Mouse (Mus musculus): ENCODE measurements at regions not wholly inside any gene's neighbourhood (a gene's known extent, or its start where the extent isn't known, plus 50 kb on each side); places are given as distances from the start of the nearest gene placed in this dataset.

DNA sequence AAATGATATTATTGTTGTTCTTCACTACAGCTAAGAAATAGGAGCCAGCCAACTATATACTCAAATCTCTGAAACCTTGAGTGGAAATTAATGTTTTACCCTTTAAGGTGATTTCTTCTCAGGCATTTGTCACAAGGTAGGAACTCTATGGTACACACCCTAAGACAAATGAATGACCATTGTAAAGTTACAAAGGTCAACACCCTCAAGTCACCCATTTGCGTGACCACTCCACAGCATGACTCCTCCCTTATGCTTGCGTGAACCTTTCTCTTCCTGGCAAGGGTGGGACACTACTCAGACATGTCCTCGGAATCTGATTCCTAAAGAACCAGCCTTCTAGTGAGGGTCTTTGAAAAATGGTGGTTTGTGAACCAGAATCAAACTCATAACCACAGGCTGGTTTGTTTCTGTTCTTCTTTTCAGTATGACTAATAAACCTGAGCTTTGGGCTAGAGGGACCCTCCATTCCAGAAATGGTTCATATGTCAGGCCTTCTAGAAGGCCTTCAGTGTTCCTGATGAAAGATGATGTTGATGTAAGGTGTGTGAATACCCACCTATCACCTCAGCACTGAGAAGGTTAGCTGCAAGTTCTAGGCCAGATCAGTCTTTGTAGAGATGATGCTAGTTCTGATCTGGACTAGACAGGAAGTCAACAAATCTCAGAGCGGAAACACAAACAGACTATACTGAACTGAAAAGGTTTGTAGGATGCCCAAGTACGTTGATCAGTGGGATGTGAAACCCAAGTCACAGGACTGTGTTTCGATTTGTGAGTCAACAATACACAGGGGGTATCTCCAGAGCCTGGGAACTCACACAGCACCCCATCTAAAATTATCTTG is 177.7 kb downstream of the Lmo4 start:
- no peak overlapping the region for H3K27ac ChIP-seq (ENCODE audit: low read depth)
- no peaks in the 10 kb centered on the region for H3K4me1 ChIP-seq (ENCODE audit: insufficient read depth)
- no peaks in the 10 kb centered on the region for H3K27me3 ChIP-seq (ENCODE audit: insufficient read depth, low read length)
- H3K9ac ChIP-seq (replicated peaks), result no peak overlapping the region
- H3K4me2 ChIP-seq (ENCODE audit: low read depth, low read length), result no peak overlapping the region
- DNase-seq, result no peak
- no peak overlapping the region for H3K4me3 ChIP-seq (ENCODE audit: low read depth, low read length)
- TF ChIP-seq EP300 (IDR thresholded peaks at IDR 0.05; ENCODE audit: low read depth) (no peak), CTCF (IDR thresholded peaks at IDR 0.05; ENCODE audit: low read depth) (no peak)
- no peaks in the 10 kb centered on the region for H3K36me3 ChIP-seq (replicated peaks; ENCODE audit: insufficient read depth, low read length)
- ATAC-seq, result no peak
- H3K9me3 ChIP-seq (ENCODE audit: low read length), result no peaks in the 10 kb centered on the region
- WGBS (ENCODE audit: insufficient replicate concordance), result 75% methylated on average over 6 of the region's 6 CpGs

DNA sequence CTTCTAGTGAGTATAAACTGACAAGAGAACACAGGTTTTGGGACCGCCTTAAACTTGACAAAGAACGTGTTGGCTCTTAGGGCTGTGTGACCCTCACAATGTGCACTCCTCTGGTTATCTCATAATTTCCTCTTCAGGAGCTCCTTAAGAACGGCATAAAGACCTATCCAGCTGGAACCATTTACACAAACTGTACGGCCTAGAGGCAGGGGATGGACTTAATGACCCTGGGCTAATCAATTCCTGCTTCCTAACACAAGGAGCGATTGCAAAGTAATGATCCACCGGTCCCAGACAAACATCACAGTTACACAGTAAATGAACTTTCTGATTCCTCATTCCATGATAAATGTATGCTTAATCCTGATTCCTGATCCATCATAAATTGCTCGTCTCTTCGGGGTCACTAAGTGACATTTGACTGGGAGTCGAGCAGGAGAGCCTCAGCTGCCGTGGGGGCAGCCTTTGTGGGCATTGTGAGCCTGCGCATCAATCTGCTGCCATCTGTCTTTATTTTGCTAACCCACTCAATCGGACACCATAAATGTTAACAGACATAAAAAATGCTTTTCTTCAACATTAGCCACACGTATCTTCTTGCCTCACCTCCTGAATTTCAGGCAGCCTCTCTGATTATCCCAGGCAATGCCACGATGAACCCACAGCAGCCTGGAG is 179.4 kb downstream of the Lmo4 start:
- WGBS (ENCODE audit: insufficient replicate concordance), result 78% methylated on average over 14 of the region's 14 CpGs
- Histone ChIP-seq H3K9me3 (ENCODE audit: low read length) (no peaks in the 10 kb centered on the region), H3K4me3 (ENCODE audit: low read depth, low read length) (no peak overlapping the region), H3K36me3 (replicated peaks; ENCODE audit: insufficient read depth, low read length) (no peaks in the 10 kb centered on the region), H3K4me2 (ENCODE audit: low read depth, low read length) (no peak overlapping the region), H3K27ac (ENCODE audit: low read depth) (no peak overlapping the region), H3K27me3 (ENCODE audit: insufficient read depth, low read length) (no peaks in the 10 kb centered on the region), H3K4me1 (ENCODE audit: insufficient read depth) (no peaks in the 10 kb centered on the region), H3K9ac (replicated peaks) (no peak overlapping the region)
- TF ChIP-seq CTCF (IDR thresholded peaks at IDR 0.05; ENCODE audit: low read depth) (no peak), EP300 (IDR thresholded peaks at IDR 0.05; ENCODE audit: low read depth) (no peak)
- ATAC-seq (no peak), DNase-seq (no peak)

DNA sequence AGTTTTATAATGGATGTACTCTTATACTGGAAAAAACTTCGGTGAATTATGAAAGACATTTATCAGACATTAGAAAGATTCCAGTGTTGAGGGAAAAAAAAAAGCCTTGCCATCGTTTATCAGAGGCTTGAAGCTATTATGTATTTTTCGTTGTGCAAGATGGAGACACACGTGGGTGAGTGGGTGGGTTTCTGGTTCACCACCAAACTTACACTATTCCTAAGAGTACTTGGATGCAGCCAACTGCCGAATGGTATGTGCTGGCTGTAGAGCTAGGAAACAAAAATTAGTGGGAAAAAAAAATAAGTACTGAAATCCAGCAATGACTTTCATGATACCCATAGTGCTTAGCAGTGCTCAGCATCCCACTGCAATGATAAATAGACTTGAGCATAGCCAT is 180.8 kb downstream of the Lmo4 start:
- TF ChIP-seq CTCF (IDR thresholded peaks at IDR 0.05; ENCODE audit: low read depth), result no peak
- no peak for TF ChIP-seq EP300 (IDR thresholded peaks at IDR 0.05; ENCODE audit: low read depth)
- Histone ChIP-seq H3K27ac (ENCODE audit: low read depth) (no peak overlapping the region), H3K27me3 (ENCODE audit: insufficient read depth, low read length) (no peaks in the 10 kb centered on the region), H3K4me2 (ENCODE audit: low read depth, low read length) (no peak overlapping the region), H3K9ac (replicated peaks) (no peak overlapping the region), H3K4me3 (ENCODE audit: low read depth, low read length) (no peak overlapping the region), H3K4me1 (ENCODE audit: insufficient read depth) (no peaks in the 10 kb centered on the region), H3K36me3 (replicated peaks; ENCODE audit: insufficient read depth, low read length) (no peaks in the 10 kb centered on the region), H3K9me3 (ENCODE audit: low read length) (no peaks in the 10 kb centered on the region)
- 65% methylated on average over 5 of the region's 5 CpGs for WGBS (ENCODE audit: insufficient replicate concordance)
- DNase-seq (no peak), ATAC-seq (no peak)

DNA sequence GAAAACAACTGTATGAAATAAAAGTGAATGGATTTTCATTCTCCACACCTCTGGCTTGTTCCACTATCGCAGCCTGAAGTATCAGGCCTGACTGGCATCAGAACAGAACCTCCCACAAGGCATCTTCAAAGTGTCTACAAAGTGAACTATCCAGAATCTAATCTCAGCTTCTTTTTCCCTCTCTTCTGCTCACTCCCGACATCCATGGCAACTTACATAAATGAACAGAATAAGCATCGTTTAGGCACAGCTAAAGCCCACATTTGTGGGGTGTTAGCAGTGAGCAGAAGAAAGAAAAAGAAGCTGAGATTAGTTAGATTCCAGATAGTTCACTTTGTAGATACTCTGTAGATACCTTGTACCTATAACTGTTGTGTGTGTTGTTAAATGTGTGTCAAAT is 182.0 kb downstream of the Lmo4 start:
- Histone ChIP-seq H3K4me1 (ENCODE audit: insufficient read depth) (no peaks in the 10 kb centered on the region), H3K9me3 (ENCODE audit: low read length) (no peaks in the 10 kb centered on the region), H3K4me3 (ENCODE audit: low read depth, low read length) (no peak overlapping the region), H3K27me3 (ENCODE audit: insufficient read depth, low read length) (no peaks in the 10 kb centered on the region), H3K4me2 (ENCODE audit: low read depth, low read length) (no peak overlapping the region), H3K27ac (ENCODE audit: low read depth) (no peak overlapping the region), H3K36me3 (replicated peaks; ENCODE audit: insufficient read depth, low read length) (no peaks in the 10 kb centered on the region), H3K9ac (replicated peaks) (no peak overlapping the region)
- DNase-seq (no peak), ATAC-seq (no peak)
- TF ChIP-seq CTCF (IDR thresholded peaks at IDR 0.05; ENCODE audit: low read depth) (no peak), EP300 (IDR thresholded peaks at IDR 0.05; ENCODE audit: low read depth) (no peak)
- 72% methylated on average over 3 of the region's 3 CpGs for WGBS (ENCODE audit: insufficient replicate concordance)

DNA sequence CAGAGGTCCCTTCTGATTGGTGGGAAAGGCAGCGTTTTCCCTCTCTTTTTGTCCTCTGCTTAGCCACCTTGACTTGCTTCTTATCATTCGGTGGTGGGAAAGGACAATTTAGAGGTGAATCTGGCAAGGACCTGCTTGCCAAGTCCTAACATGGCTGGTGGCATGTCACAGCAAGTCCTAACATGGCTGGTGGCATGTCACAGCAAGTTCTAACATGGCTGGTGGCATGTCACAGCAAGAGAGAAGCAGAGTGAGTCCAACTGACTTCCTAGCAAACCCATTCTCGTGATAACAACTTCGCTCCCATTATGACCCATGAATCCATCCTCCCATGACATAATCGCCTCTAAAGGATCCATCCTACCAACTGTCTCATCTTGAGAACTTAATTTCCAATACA is 183.1 kb downstream of the Lmo4 start:
- Histone ChIP-seq H3K36me3 (replicated peaks; ENCODE audit: insufficient read depth, low read length) (no peaks in the 10 kb centered on the region), H3K4me3 (ENCODE audit: low read depth, low read length) (no peak overlapping the region), H3K9me3 (ENCODE audit: low read length) (no peaks in the 10 kb centered on the region), H3K27ac (ENCODE audit: low read depth) (no peak overlapping the region), H3K9ac (replicated peaks) (no peak overlapping the region), H3K4me1 (ENCODE audit: insufficient read depth) (no peaks in the 10 kb centered on the region), H3K27me3 (ENCODE audit: insufficient read depth, low read length) (no peaks in the 10 kb centered on the region), H3K4me2 (ENCODE audit: low read depth, low read length) (no peak overlapping the region)
- WGBS (ENCODE audit: insufficient replicate concordance), result 76% methylated on average over 5 of the region's 5 CpGs
- TF ChIP-seq CTCF (IDR thresholded peaks at IDR 0.05; ENCODE audit: low read depth) (no peak), EP300 (IDR thresholded peaks at IDR 0.05; ENCODE audit: low read depth) (no peak)
- DNase-seq (no peak), ATAC-seq (no peak)

DNA sequence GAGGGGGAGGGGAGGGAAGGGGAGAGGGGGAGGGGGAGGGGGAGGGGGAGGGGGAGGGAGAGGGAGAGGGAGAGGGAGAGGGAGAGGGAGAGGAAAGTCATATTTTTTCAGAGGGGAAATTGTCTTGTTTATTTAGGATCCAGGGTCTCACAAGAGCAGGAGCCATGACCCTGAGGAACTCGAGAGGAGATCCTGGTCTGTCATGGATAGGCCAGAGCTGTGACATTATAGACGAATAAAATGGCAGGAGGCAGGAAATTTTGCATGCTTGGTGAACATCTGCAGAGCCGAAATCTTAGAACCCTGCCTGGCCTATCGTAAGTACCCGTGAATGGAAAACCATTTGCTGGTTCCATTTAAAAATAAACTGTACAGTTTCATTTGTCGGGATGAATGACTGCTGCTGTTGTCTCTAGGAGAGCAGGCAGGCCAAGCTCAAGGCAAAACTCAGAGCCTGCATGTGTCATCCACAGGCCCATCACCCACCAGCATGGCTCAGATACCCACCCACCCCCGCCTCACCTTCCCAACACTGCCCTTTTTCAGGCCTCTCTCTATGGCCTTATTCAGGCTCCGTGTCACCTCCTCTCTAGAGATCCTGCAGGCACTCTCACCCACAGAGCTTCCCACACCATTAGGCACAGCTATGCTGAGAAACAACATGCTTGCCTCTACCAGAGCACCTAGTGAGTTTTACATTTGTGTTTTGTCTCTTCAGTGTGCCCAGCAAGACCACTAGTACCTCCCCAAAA is 184.7 kb downstream of the Lmo4 start:
- WGBS (ENCODE audit: insufficient replicate concordance), result 76% methylated on average over 8 of the region's 8 CpGs
- Histone ChIP-seq H3K36me3 (replicated peaks; ENCODE audit: insufficient read depth, low read length) (no peaks in the 10 kb centered on the region), H3K4me3 (ENCODE audit: low read depth, low read length) (no peak overlapping the region), H3K9me3 (ENCODE audit: low read length) (no peaks in the 10 kb centered on the region), H3K9ac (replicated peaks) (no peak overlapping the region), H3K4me2 (ENCODE audit: low read depth, low read length) (no peak overlapping the region), H3K4me1 (ENCODE audit: insufficient read depth) (no peaks in the 10 kb centered on the region), H3K27me3 (ENCODE audit: insufficient read depth, low read length) (no peaks in the 10 kb centered on the region), H3K27ac (ENCODE audit: low read depth) (no peak overlapping the region)
- TF ChIP-seq EP300 (IDR thresholded peaks at IDR 0.05; ENCODE audit: low read depth) (no peak), CTCF (IDR thresholded peaks at IDR 0.05; ENCODE audit: low read depth) (no peak)
- DNase-seq (no peak), ATAC-seq (no peak)

Data from liver, postnatal 0 days (tissue).